Mouse (Mus musculus) liver, embryonic 15.5 days (tissue): ENCODE data around the gene 4930447F04Rik. TPM values are rescaled to one million over a fixed set of nuclear protein-coding genes. Genes with fewer than 3 reads are reported as not detected.

ENCODE experiments used
- ATAC-seq: fragments of 200-750 bp; cut with Nextera tagmentation; 2 replicates; pipeline ENCODE4 v1.8.0; 2017; ENCODE audit warnings: moderate number of reproducible peaks, mild to moderate bottlenecking, moderate library complexity; ENCODE audit not compliant: insufficient read depth
- H3K27ac ChIP-seq: fragments of 300-500 bp; sonication (generic); replicated peaks from 2 replicates; pipeline ENCODE4 v1.5.1; 2015; ENCODE audit warnings: mild to moderate bottlenecking, inconsistent platforms
- H3K27me3 ChIP-seq: fragments of 300-500 bp; sonication (generic); 2 replicates; pipeline ENCODE4 v1.6.1; 2015; ENCODE audit warnings: mild to moderate bottlenecking, inconsistent platforms
- H3K36me3 ChIP-seq: fragments of 300-500 bp; sonication (generic); replicated peaks from 2 replicates; pipeline ENCODE4 v1.6.1; 2015; ENCODE audit warnings: moderate library complexity, mild to moderate bottlenecking, inconsistent platforms
- H3K4me1 ChIP-seq: fragments of 300-500 bp; sonication (generic); replicated peaks from 2 replicates; pipeline ENCODE4 v1.6.1; 2015; ENCODE audit warnings: inconsistent platforms
- H3K4me2 ChIP-seq: fragments of 300-500 bp; sonication (generic); 2 replicates; pipeline ENCODE4 v1.6.1; 2015; ENCODE audit warnings: moderate library complexity, mild to moderate bottlenecking, inconsistent platforms
- H3K4me3 ChIP-seq: fragments of 300-500 bp; sonication (generic); replicated peaks from 2 replicates; pipeline ENCODE4 v1.5.1; 2015; ENCODE audit warnings: mild to moderate bottlenecking, inconsistent platforms
- H3K9ac ChIP-seq: fragments of 300-500 bp; sonication (generic); 2 replicates; pipeline ENCODE4 v1.6.1; 2015; ENCODE audit warnings: moderate library complexity, mild to moderate bottlenecking, inconsistent platforms
- H3K9me3 ChIP-seq: fragments of 300-500 bp; sonication (generic); replicated peaks from 2 replicates; pipeline ENCODE4 v1.6.1; 2016; ENCODE audit warnings: inconsistent platforms
- WGBS: fragments of 180-500 bp; shearing (Covaris S2); methylation state at CpG from one replicate; pipeline ENCODE4 v1.1.7; 2015; ENCODE audit warnings: mixed read lengths; ENCODE audit not compliant: insufficient replicate concordance; 5-methylcytosine and 5-hydroxymethylcytosine counted together
- polyA plus RNA-seq: library from polyadenylated mRNA; unstranded; fragments of >200 nt; fragmentation: Nextera tagmentation; extraction: Ambion mirVana; gene quantifications from 2 replicates; pipeline ENCODE4 v1.2.1, GENCODE M21; 2015

Gene 4930447F04Rik
- polyA plus RNA-seq = not detected in 2 replicates

GRCm38 (mm10) chrX:66304124-66304523 lies at the start of gene 4930447F04Rik:
Gene 4930447F04Rik, minus strand, starts transcription at chrX:66304224.
- no peak within 1 kb of the TSS for H3K27ac ChIP-seq
- no peaks in the 10 kb centered on the region for H3K9me3 ChIP-seq
- H3K27me3 ChIP-seq = no peaks in the 10 kb centered on the region
- H3K4me2 ChIP-seq = no peak within 1 kb of the TSS
- H3K36me3 ChIP-seq = no peaks in the 10 kb centered on the region
- no peak within 1 kb of the TSS for H3K4me3 ChIP-seq
- WGBS = 25% methylated on average over 1 of the region's 1 CpGs
- no peaks in the 10 kb centered on the region for H3K4me1 ChIP-seq
- H3K9ac ChIP-seq = no peak within 1 kb of the TSS
- ATAC-seq = no peak
